Mouse (Mus musculus): ENCODE measurements around the gene Cyth1.

DNA sequence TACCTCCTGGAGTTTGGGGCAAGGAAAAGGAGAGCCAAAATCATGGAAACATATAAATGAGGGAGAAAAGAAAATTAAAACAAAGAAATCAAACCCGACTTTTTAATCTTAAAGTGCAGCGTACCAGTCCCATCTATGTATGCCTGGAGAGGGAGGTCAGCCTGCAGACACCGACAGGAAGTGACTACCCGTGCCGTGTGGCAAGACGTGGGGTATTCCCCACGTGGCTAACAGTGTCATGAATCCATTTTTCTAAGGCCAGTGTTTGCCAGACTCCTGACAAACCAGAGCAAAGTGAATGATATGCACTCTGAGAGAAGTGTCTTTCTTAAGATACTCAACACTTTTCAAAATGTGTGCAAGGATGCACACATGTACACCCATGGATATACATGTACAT is 68.2 kb downstream of the Cyth1 start:
- TF ChIP-seq CTCF (conservative IDR thresholded peaks at IDR 0.05; ENCODE audit: insufficient read depth, insufficient read length, low read depth, low read length) (no peak), POLR2A (IDR thresholded peaks at IDR 0.05; ENCODE audit: low read depth, low read length) (no peak)

All from kidney, adult 2 months (tissue).